Mouse (Mus musculus): Measurements from ENCODE around the gene Eddm3b.

- TF ChIP-seq CTCF (IDR thresholded peaks at IDR 0.05; ENCODE audit: borderline replicate concordance, insufficient read depth, low read length) (no peak), POLR2A (IDR thresholded peaks at IDR 0.05; ENCODE audit: low read depth, low read length) (no peak)
Measured at GRCm38 (mm10) chr14:51143937-51144336, 29.7 kb downstream of the Eddm3b start.
